Mouse (Mus musculus) forebrain, embryonic 16.5 days (tissue): ENCODE data around the gene Btg2. TPM values are rescaled to one million over a fixed set of nuclear protein-coding genes. Genes with fewer than 3 reads are reported as not detected.

Experiments used
- ATAC-seq: fragments of 200-750 bp; cut with Nextera tagmentation; 2 replicates; pipeline ENCODE4 v1.8.0; 2017; ENCODE audit warnings: mild to moderate bottlenecking, moderate library complexity
- H3K27ac ChIP-seq: fragments of 300-500 bp; sonication (generic); 2 replicates; pipeline ENCODE4 v1.5.1; 2014; ENCODE audit warnings: low read length, control low read depth
- H3K27me3 ChIP-seq: fragments of 300-500 bp; sonication (generic); replicated peaks from 2 replicates; pipeline ENCODE4 v1.6.1; 2014; ENCODE audit warnings: low read length; ENCODE audit not compliant: control insufficient read depth, insufficient read depth
- H3K36me3 ChIP-seq: fragments of 300-500 bp; sonication (generic); 2 replicates; pipeline ENCODE4 v1.6.1; 2014; ENCODE audit not compliant: control insufficient read depth, insufficient read depth
- H3K4me1 ChIP-seq: fragments of 300-500 bp; sonication (generic); replicated peaks from 2 replicates; pipeline ENCODE4 v1.6.1; 2014; ENCODE audit warnings: low read length; ENCODE audit not compliant: control insufficient read depth, insufficient read depth
- H3K4me2 ChIP-seq: fragments of 300-500 bp; sonication (generic); 2 replicates; pipeline ENCODE4 v1.6.1; 2014; ENCODE audit warnings: mild to moderate bottlenecking, low read length, control low read depth
- H3K4me3 ChIP-seq: fragments of 300-500 bp; sonication (generic); replicated peaks from 2 replicates; pipeline ENCODE4 v1.5.1; 2014; ENCODE audit warnings: mild to moderate bottlenecking, low read length, control low read depth
- H3K9ac ChIP-seq: fragments of 300-500 bp; sonication (generic); replicated peaks from 2 replicates; pipeline ENCODE4 v1.6.1; 2014; ENCODE audit warnings: low read depth, low read length, control low read depth
- H3K9me3 ChIP-seq: fragments of 300-500 bp; sonication (generic); 2 replicates; pipeline ENCODE4 v1.6.1; 2016; ENCODE audit warnings: low read length; ENCODE audit not compliant: control insufficient read depth
- WGBS: fragments of 180-500 bp; shearing (Covaris S2); extraction: QIAGEN DNeasy Blood & Tissue Kit; methylation state at CpG from one replicate; pipeline ENCODE4 v1.1.7; 2014; 5-methylcytosine and 5-hydroxymethylcytosine counted together
- polyA plus RNA-seq: library from polyadenylated mRNA; unstranded; fragments of >200 nt; fragmentation: Nextera tagmentation; extraction: Ambion mirVana; gene quantifications from 2 replicates; pipeline ENCODE4 v1.2.1, GENCODE M21; 2015

The Btg2 gene
- polyA plus RNA-seq, 1 experiment from 2014 or later: 56.0 TPM

DNA sequence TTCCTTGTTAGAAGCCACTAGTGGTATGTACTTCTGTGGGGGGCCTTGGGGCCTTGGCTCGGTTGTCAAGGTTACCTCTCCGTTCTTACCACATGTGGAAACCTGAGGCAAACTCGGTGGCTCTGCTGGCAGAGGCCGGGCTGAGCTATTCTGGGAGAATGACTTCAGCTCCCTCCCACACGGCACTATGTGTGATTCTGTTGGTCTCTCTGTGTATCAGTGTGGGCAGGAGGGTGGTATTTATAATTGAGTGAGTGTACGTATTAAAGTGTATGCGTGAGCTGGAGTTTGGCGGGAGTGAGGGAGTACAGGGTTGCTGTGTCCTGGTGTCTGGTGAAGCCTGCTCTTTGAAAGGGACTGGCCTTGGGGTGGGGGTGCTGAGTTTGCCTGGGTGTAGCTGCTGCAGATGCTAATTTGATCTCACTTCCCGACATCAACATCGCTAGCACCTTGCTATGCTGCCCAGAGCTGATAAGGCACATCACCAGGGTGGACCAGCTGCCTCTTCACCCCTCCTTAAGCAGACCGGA is 4.1 kb upstream of the Btg2 start:
- ATAC-seq: no peak
- Histone ChIP-seq H3K4me3 (no peak overlapping the region), H3K4me1 (peaks cover 31% of the 10 kb centered on the region), H3K36me3 (no peaks in the 10 kb centered on the region), H3K9ac (no peak overlapping the region), H3K27me3 (no peaks in the 10 kb centered on the region), H3K9me3 (no peaks in the 10 kb centered on the region), H3K4me2 (no peak overlapping the region), H3K27ac (no peak overlapping the region)
- WGBS: 59% methylated on average over 11 of the region's 11 CpGs

DNA sequence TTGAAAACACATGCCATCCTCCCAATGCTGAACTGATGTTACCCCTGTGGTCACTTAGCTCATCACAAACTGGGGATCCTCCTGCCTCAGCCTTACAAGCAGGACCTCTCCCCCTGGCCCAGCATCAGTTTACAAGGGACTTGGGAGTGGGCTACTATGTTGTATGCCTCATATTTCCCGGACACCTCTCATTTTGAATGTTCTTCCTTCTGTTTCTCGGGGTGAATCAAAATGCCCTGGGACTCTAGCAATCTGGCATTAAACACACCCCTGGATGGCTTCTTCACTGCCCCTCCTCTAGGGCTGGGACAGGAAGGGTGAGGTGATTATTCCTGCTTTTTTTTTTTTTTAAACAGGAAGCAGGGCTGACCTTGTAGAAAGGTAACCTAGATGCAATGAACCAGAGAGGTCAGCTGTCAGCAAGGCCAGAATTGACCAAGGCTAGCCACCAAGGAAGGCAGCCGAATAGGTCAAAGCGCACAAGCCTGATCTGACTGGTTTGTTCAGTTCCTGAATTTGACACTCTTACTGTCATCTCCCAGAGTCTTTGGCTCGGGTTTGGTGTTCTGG is 2.0 kb upstream of the Btg2 start:
- ATAC-seq: no peak
- no peak overlapping the region for H3K4me3 ChIP-seq
- WGBS: 92% methylated on average over 5 of the region's 5 CpGs
- no peaks in the 10 kb centered on the region for H3K27me3 ChIP-seq
- no peak overlapping the region for H3K4me2 ChIP-seq
- no peaks in the 10 kb centered on the region for H3K36me3 ChIP-seq
- no peaks in the 10 kb centered on the region for H3K9me3 ChIP-seq
- H3K27ac ChIP-seq: no peak overlapping the region
- no peak overlapping the region for H3K9ac ChIP-seq
- peaks cover 36% of the 10 kb centered on the region for H3K4me1 ChIP-seq

DNA sequence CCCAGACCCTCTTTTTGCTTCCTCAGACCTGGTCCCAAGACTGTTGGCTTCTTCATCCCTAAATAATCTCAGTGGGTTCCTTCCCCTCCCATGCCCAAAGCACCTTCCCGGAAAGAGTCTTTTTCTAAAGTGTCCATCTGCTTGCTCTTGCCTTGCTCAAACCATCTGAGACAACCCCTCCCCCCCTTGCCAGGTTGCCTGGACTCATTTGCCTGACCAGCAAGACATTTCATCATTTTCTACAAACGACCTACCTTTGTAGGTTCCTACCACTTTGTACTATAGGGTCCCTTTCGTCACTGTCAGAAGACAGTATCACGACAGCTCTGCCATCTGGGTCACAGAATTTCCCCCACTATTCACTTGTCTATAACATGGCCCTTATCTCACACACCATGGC is 1.5 kb upstream of the Btg2 start:
- no peak for ATAC-seq
- H3K4me1 ChIP-seq: peaks cover 40% of the 10 kb centered on the region
- no peaks in the 10 kb centered on the region for H3K36me3 ChIP-seq
- no peak overlapping the region for H3K4me3 ChIP-seq
- no peaks in the 10 kb centered on the region for H3K27me3 ChIP-seq
- no peak overlapping the region for H3K27ac ChIP-seq
- H3K9me3 ChIP-seq: no peaks in the 10 kb centered on the region
- H3K4me2 ChIP-seq: no peak overlapping the region
- no peak overlapping the region for H3K9ac ChIP-seq
- WGBS: 75% methylated on average over 4 of the region's 4 CpGs

DNA sequence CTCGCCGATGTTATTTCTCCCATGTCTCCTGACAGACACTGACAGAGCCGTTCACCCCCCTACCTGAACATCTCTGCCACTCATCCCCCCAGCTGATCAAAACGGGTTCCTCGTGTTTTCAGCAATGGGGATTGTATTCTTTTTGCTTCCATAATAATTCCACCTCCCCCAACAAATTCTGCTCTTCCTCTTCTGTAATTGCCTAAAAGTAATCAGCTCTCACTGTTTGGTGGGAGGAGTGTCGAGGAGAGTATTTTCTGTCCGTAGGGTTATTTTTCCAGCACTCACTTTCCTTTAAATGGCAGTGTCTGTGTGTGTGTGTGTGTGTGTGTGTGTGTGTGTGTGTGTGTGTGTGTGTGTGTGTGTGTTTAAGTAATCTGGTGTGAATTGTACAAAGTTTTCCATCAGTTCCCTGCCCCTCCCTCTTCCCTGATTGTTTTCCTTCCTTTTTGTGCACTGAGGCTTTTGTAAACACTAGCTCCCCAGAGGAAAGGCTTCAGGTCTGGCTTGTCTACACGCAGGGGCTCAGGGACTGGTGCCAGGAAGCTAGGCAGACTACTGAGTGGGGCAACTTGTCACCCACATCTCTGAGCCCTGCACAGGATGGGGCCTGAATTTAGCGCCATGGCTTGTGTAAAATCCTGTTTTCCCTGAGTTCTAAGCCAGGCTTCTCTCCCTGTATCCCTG is 700 bp upstream of the Btg2 start:
- Histone ChIP-seq H3K9ac (peak overlapping the region; percentile 84), H3K4me2 (peak overlapping the region; percentile 54), H3K4me3 (peak overlapping the region; percentile 88), H3K27me3 (no peaks in the 10 kb centered on the region), H3K36me3 (peaks cover 2% of the 10 kb centered on the region; the same call in 1 of the 2 replicates), H3K4me1 (peaks cover 46% of the 10 kb centered on the region), H3K27ac (peak overlapping the region; percentile 81), H3K9me3 (no peaks in the 10 kb centered on the region)
- WGBS: 3% methylated on average over 9 of the region's 9 CpGs
- ATAC-seq: peak; percentile 13; the same call in 1 of the 2 replicates

- WGBS: 2% methylated on average over 19 of the region's 19 CpGs
- peak overlapping the region; percentile 88 for H3K4me3 ChIP-seq
- peak overlapping the region; percentile 41 for H3K27ac ChIP-seq
- no peaks in the 10 kb centered on the region for H3K9me3 ChIP-seq
- peaks cover 48% of the 10 kb centered on the region for H3K4me1 ChIP-seq
- peak overlapping the region; percentile 84 for H3K9ac ChIP-seq
- H3K4me2 ChIP-seq: peak overlapping the region; percentile 54
- no peaks in the 10 kb centered on the region for H3K27me3 ChIP-seq
- H3K36me3 ChIP-seq: peaks cover 3% of the 10 kb centered on the region; the same call in 1 of the 2 replicates
- peak; percentile 12 for ATAC-seq
Observed at GRCm38 (mm10) chr1:134078061-134078795, 692 bp downstream of the Btg2 start.

- WGBS: 12% methylated on average over 14 of the region's 14 CpGs
- Histone ChIP-seq H3K4me1 (peaks cover 44% of the 10 kb centered on the region), H3K9ac (peak overlapping the region; percentile 84), H3K9me3 (no peaks in the 10 kb centered on the region), H3K4me3 (peak overlapping the region; percentile 88), H3K4me2 (peak overlapping the region; percentile 54), H3K36me3 (peaks cover 3% of the 10 kb centered on the region; the same call in 1 of the 2 replicates), H3K27ac (peak overlapping the region; percentile 41), H3K27me3 (no peaks in the 10 kb centered on the region)
- no peak for ATAC-seq
Observed at GRCm38 (mm10) chr1:134077389-134078060, 1.4 kb downstream of the Btg2 start.

GRCm38 (mm10) chr1:134076789-134077188 is 2.1 kb downstream of the Btg2 start:
- no peaks in the 10 kb centered on the region for H3K9me3 ChIP-seq
- peaks cover 3% of the 10 kb centered on the region; the same call in 1 of the 2 replicates for H3K36me3 ChIP-seq
- H3K4me3 ChIP-seq: peak overlapping the region; percentile 88
- H3K4me2 ChIP-seq: peak overlapping the region; percentile 54
- H3K4me1 ChIP-seq: peaks cover 44% of the 10 kb centered on the region
- ATAC-seq: no peak
- H3K9ac ChIP-seq: peak overlapping the region; percentile 38
- WGBS: 0% methylated on average over 2 of the region's 2 CpGs
- peak overlapping the region; percentile 67 for H3K27ac ChIP-seq
- no peaks in the 10 kb centered on the region for H3K27me3 ChIP-seq

DNA sequence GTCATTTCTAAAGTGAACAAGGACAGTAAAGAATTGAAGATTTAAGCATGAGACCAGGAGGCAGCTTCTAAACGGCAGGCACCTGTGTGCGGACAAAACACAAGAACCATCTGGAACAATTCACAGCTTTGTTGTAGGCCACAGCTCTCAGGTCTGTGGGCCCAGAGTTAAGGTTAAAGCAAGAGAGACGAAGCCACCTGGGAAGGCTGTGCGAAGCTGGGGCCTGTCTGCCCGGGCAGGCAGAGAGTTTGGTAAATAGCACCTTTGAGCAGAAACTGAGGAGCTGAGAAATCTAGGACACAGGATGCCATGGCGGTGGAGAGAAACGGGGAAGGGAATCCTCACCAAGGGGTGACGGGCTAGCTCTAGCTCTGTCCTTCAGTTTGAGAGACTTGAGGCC is 3.4 kb downstream of the Btg2 start:
- WGBS: 72% methylated on average over 8 of the region's 8 CpGs

More for the DNA sequence above, 3.4 kb downstream of the Btg2 start:
- Histone ChIP-seq H3K27ac (peak overlapping the region; percentile 27; the same call in 1 of the 2 replicates), H3K4me2 (peak overlapping the region; percentile 54), H3K9me3 (no peaks in the 10 kb centered on the region), H3K4me3 (peak overlapping the region; percentile 88), H3K4me1 (peaks cover 57% of the 10 kb centered on the region), H3K9ac (peak overlapping the region; percentile 38), H3K36me3 (peaks cover 3% of the 10 kb centered on the region; the same call in 1 of the 2 replicates), H3K27me3 (no peaks in the 10 kb centered on the region)
- ATAC-seq: no peak
